Comparison of ENCODE assay signal across 34 mouse cellular contexts in genomic region chr10:17645363-17645762, GRCm38 (mm10).
DNase-seq lines count a peak whose midpoint lies in the region; ATAC-seq lines count a peak whose summit lies in the region.
"Had no signal": no experiment of that assay in that cellular context is flagged by ENCODE, and none has a peak within 500 bp of the region (broad histone marks: within the 10 kb centered on the region; RNA-seq: fewer than 3 reads in every experiment).

No protein-coding gene starts in this region.

- H3K4me1 ChIP-seq in limb, embryonic 10.5 days: 0 out of 2 replicates have a peak, but pooled peaks cover 3% of the 10 kb centered on the region
- H3K4me1 ChIP-seq in liver, embryonic 15.5 days (replicated peaks): peaks cover 17% of the 10 kb centered on the region
- H3K4me1 ChIP-seq in forebrain, embryonic 13.5 days: no peaks in the 10 kb centered on the region
- H3K4me1 ChIP-seq: embryonic facial prominence, embryonic 13.5 days; forebrain, embryonic 10.5 days; hindbrain, embryonic 13.5 days; kidney, embryonic 15.5 days; midbrain, embryonic 10.5 days; midbrain, embryonic 15.5 days; neural tube, embryonic 15.5 days; stomach, embryonic 15.5 days had no signal

- no peaks in the 10 kb centered on the region for H3K36me3 ChIP-seq in limb, embryonic 10.5 days
- H3K36me3 ChIP-seq in liver, embryonic 15.5 days (replicated peaks): no peaks in the 10 kb centered on the region
- H3K36me3 ChIP-seq in forebrain, embryonic 13.5 days (ENCODE audit: poor library complexity, severe bottlenecking): no peaks in the 10 kb centered on the region
- H3K36me3 ChIP-seq: embryonic facial prominence, embryonic 13.5 days; forebrain, embryonic 10.5 days; heart, embryonic 12.5 days; hindbrain, embryonic 13.5 days; kidney, embryonic 15.5 days; midbrain, embryonic 10.5 days; midbrain, embryonic 15.5 days; neural tube, embryonic 15.5 days; stomach, embryonic 15.5 days had no signal

- peak; percentile 66; the same call in 1 of the 2 replicates for ATAC-seq in liver, embryonic 15.5 days (ENCODE audit: insufficient read depth)
- ATAC-seq in forebrain, embryonic 13.5 days: no peak
- ATAC-seq: forebrain, embryonic 16.5 days; midbrain, embryonic 15.5 days had no signal

- H3K4me2 ChIP-seq in liver, embryonic 15.5 days: peak overlapping the region; percentile 8; the same call in 1 of the 2 replicates
- H3K4me2 ChIP-seq in forebrain, embryonic 13.5 days: no peak overlapping the region
- H3K4me2 ChIP-seq: embryonic facial prominence, embryonic 13.5 days; heart, embryonic 12.5 days; hindbrain, embryonic 13.5 days; kidney, embryonic 15.5 days; midbrain, embryonic 15.5 days; neural tube, embryonic 15.5 days; stomach, embryonic 15.5 days had no signal

- H3K9ac ChIP-seq in liver, embryonic 15.5 days: no peak overlapping the region
- no peak overlapping the region for H3K9ac ChIP-seq in forebrain, embryonic 13.5 days
- H3K9ac ChIP-seq: embryonic facial prominence, embryonic 13.5 days; heart, embryonic 12.5 days; hindbrain, embryonic 13.5 days; kidney, embryonic 15.5 days; midbrain, embryonic 15.5 days; neural tube, embryonic 15.5 days; stomach, embryonic 15.5 days had no signal

- H3K9me3 ChIP-seq in limb, embryonic 10.5 days (replicated peaks): no peaks in the 10 kb centered on the region
- H3K9me3 ChIP-seq in liver, embryonic 15.5 days (replicated peaks): no peaks in the 10 kb centered on the region
- H3K9me3 ChIP-seq in forebrain, embryonic 13.5 days (replicated peaks): no peaks in the 10 kb centered on the region
- H3K9me3 ChIP-seq: embryonic facial prominence, embryonic 13.5 days; forebrain, embryonic 10.5 days; heart, embryonic 12.5 days; hindbrain, embryonic 13.5 days; kidney, embryonic 15.5 days; midbrain, embryonic 10.5 days; midbrain, embryonic 15.5 days; neural tube, embryonic 15.5 days; stomach, embryonic 15.5 days had no signal

- no peak overlapping the region for H3K4me3 ChIP-seq in limb, embryonic 10.5 days
- no peak overlapping the region for H3K4me3 ChIP-seq in liver, embryonic 15.5 days (replicated peaks)
- no peak overlapping the region for H3K4me3 ChIP-seq in forebrain, embryonic 13.5 days
- H3K4me3 ChIP-seq: embryonic facial prominence, embryonic 13.5 days; forebrain, embryonic 10.5 days; gastrocnemius, adult 2 months; heart, adult 2 months; heart, embryonic 12.5 days; hindbrain, embryonic 13.5 days; kidney, embryonic 15.5 days; midbrain, embryonic 10.5 days; midbrain, embryonic 15.5 days; neural tube, embryonic 15.5 days; stomach, embryonic 15.5 days had no signal

- WGBS in limb, embryonic 10.5 days: 89% methylated on average over 5 of the region's 5 CpGs
- 40% methylated on average over 5 of the region's 5 CpGs for WGBS in liver, embryonic 15.5 days (ENCODE audit: insufficient replicate concordance)
- WGBS in forebrain, embryonic 13.5 days: 89% methylated on average over 5 of the region's 5 CpGs

- H3K27me3 ChIP-seq in limb, embryonic 10.5 days (ENCODE audit: low read depth, poor library complexity, severe bottlenecking): no peaks in the 10 kb centered on the region
- no peaks in the 10 kb centered on the region for H3K27me3 ChIP-seq in liver, embryonic 15.5 days
- H3K27me3 ChIP-seq in forebrain, embryonic 13.5 days: no peaks in the 10 kb centered on the region
- H3K27me3 ChIP-seq: CH12.LX; embryonic facial prominence, embryonic 13.5 days; heart, embryonic 12.5 days; hindbrain, embryonic 13.5 days; kidney, embryonic 15.5 days; midbrain, embryonic 15.5 days; neural tube, embryonic 15.5 days; stomach, embryonic 15.5 days had no signal

- peak; percentile 8 for DNase-seq in c-Kit-positive CD71-positive TER-119-positive erythroid progenitor cells, embryonic 14.5 days (ENCODE audit: low spot score)
- no peak for DNase-seq in limb, embryonic 10.5 days (ENCODE audit: low spot score)
- no peak for DNase-seq in layer of hippocampus, postnatal 14 days (ENCODE audit: low spot score in 2 of 2)
- no peak for DNase-seq in adrenal gland, adult 8-10 months
- no peak for DNase-seq in lung, postnatal 14 days
- DNase-seq: adrenal gland, postnatal 36 days; B cell, adult 2 months; cerebellum, adult 8-10 months; cerebellum, postnatal 25 days; embryo, embryonic 11 days; gastrocnemius, adult 2 months; gastrocnemius, postnatal 36 days; heart, adult 2 months; heart, postnatal 4 days; kidney, adult 18-20 months; kidney, postnatal 25 days; layer of hippocampus, postnatal 36 days; retina, postnatal 1 day; right cerebral cortex, postnatal 14 days; thymus, postnatal 14 days had no signal

- H3K27ac ChIP-seq in limb, embryonic 10.5 days: peak overlapping the region; percentile 30
- H3K27ac ChIP-seq in liver, embryonic 15.5 days (replicated peaks): no peak overlapping the region
- no peak overlapping the region for H3K27ac ChIP-seq in forebrain, embryonic 13.5 days
- H3K27ac ChIP-seq: embryonic facial prominence, embryonic 13.5 days; forebrain, embryonic 10.5 days; gastrocnemius, adult 2 months; heart, adult 2 months; hindbrain, embryonic 13.5 days; kidney, embryonic 15.5 days; macrophage; midbrain, embryonic 10.5 days; midbrain, embryonic 15.5 days; neural tube, embryonic 15.5 days; stomach, embryonic 15.5 days had no signal
